Mouse (Mus musculus) lung, adult 18-20 months (tissue): ENCODE data around the gene Strn4.

Experiments used
- DNase-seq, 2 experiments: peaks; one replicate each; pipeline ENCODE4 v3.0.0; 2022; ENCODE audit warnings: mixed read lengths in 2 of 2

The Strn4 gene

DNA sequence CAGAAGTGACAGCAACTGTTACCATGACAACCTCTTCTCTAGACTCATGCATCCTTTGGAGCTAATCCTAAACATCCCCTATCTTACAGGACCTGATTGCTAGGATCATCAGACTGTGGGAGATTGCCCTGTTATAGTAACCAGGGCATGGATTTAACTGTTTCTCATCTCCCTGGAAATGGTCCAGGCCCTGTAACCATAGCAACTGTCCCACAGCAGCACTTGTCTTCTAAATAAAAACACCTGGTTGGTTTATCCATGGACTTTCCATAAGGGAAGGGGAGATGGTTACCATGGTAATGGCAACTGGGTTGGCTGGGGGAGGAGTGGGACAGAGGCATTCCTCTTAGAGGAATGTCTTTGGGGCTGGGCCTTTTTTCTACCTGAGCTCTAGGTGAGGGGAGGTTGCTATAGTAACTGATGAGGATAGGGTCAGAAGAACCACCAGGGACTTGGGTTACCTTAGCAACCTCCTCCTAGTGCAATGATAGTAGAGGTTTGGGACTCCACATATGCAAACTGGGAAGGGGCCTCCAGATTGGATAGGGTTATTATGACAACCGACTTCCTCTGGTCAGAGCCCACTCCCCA is at the start of gene Strn4:
Gene Strn4 (plus strand): TSS at position 539 of the 591 bp plus-strand sequence.
- DNase-seq: no peak

DNA sequence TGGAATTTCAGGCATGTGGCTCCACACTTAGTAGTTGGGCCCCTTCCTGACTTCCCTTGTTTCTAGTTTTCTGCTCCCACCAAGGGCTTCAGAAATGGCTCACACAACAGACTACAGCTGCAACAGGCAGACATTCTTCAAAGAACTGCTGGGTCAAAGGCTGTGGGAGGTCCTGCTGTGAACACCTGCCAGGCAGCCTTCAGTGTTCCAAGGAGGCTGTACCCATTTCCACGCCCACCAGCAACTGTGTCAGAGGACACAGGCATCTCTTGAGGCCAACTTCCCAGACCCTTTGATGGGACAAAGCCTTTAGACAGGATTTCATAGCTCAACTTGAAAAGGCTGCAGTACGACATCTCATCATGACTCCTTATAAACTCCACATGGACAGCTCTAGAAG is 49.2 kb upstream of the Strn4 start:
- peak in 1 of 2 experiments; percentile 27 for DNase-seq

DNA sequence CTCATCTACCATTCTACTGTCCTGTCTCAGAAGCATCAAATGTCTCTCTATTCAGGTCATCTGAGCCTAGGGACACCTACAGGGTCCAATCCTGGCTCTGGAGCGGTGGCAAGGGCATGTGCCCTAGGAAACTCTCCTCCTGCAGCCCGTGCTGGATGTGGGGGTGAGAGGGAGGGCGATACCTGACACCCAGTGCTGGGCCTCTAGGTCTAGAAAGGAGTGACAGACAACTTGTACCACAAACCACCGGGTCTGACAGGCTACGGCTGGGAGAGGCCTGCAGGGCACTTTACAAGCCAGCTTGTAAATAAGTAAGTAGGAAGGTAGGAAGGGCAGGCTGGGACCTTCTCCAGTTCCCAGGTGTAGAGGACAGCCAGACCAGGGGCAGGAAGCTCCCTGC is 39.8 kb upstream of the Strn4 start:
- peak in 1 of 2 experiments; percentile 27 for DNase-seq

DNA sequence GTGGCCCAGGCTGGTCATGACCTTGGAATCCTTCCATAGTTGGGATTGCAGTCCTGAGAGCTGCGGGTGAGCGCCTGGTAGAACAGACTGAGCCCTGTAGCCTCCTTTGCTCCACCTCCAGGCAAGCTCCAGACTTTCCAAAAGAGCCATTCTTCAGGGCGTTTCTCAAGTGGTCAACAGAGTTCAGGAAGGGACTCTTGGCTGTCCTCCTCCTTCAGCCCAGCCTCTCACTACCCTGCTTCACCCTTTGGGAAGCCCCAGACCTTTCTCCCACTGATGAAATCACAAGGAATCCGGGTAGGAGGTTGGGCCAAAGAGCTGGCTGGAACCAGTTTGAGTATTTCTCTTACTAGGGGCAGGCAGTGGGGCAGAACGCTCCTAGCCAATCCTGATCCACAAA is 35.6 kb upstream of the Strn4 start:
- DNase-seq: peak; percentile 85 to 91

DNA sequence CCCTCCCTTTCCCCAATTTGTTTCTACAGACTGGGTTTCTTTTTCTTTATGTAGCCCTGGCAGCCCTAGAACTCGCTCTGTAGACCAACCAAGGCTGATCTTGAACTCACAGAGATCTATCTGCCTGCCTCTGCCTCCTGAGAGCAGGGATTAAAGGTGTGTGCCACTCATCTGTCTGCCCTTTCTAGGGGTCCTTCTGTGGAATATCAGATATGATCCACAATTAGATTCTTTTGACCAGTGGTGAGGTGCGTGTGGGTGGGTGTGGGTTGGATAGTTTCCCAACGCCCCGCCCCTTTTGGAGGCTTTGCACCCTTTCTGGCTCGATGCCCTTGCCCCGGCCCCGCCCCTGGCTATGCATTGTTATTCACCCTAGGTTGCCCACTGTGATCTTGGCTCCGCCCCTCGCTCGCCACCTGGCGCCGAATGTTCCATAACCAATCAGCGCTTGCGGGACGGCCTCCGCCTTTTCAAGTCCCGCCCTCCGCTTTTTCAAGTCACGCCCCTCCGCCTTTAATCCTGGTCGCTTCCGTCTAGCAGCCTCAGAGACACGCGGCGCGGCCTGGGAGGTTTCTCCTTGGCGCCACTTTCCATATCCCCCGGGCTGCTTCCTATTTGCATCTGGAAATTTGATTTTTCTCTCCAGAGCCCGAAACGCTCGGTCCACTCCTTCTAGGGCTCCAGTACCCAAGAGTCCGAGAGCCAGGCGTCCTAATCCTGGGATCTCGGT is 34.7 kb upstream of the Strn4 start, which contains the start of gene Slc1a5:
Gene Slc1a5 (plus strand): TSS at position 516 of the 730 bp plus-strand sequence.
- DNase-seq: peak; percentile 97 to 98

DNA sequence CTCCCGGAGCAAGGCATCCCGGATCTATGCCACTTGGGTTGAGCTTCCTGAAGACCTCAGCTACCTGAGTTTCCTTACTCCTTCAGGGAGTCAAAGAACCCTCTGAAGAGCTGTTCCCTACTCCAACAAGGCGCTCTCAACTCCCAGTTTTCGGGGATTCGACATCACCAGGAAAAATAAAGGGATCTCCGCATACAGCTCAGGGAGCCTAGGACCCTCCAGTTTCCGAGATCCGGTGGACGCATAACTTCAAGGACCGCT is 34.2 kb upstream of the Strn4 start:
- peak in 1 of 2 experiments; percentile 16 for DNase-seq

DNA sequence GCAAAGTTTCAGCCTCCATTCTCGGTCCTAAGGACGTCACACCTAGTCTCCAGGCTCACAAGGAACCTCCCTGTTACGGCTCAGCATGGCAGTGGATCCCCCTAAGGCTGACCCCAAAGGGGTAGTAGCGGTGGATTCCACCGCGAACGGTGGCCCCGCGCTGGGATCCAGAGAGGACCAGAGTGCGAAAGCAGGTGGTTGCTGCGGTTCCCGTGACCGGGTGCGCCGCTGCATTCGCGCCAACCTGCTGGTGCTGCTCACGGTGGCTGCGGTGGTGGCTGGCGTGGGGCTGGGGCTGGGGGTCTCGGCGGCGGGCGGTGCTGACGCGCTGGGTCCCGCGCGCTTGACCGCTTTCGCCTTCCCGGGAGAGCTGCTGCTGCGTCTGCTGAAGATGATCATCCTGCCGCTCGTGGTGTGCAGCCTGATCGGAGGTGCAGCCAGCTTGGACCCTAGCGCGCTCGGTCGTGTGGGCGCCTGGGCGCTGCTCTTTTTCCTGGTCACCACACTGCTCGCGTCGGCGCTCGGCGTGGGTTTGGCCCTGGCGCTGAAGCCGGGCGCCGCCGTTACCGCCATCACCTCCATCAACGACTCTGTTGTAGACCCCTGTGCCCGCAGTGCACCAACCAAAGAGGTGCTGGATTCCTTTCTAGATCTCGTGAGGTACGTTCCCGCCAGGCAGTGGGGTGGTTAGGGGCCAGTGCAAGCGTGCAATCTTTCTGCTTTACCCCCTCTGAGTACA is 33.7 kb upstream of the Strn4 start:
- peak; percentile 27 to 30 for DNase-seq

DNA sequence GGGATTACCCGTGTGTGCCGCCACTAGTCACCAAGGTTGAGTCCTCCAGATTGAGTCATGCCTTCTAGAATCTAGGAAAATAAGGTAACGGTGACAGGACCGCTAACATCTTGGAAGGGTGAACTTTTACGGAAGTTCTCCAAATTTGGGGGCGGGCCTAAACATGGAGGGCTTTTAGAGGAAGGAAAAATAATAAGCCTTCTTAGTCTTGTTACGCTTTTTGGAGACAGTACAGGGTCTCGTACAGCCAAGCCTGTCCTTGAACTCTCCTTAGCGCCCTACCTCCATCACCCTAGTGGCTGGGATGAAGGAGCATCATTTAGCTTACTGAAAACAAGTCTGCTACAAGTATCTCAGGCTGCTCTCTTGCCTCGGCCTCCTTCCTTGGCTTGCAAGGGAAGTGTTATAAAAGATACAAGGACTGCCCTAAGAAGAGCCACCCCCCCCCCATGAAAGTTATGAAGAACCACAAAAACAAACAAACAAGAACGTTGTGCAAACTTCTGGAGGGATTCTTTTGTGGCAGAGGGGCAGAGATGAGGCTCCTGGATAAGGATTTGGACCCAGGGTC is 33.0 kb upstream of the Strn4 start:
- peak; percentile 29 to 35 for DNase-seq

DNA sequence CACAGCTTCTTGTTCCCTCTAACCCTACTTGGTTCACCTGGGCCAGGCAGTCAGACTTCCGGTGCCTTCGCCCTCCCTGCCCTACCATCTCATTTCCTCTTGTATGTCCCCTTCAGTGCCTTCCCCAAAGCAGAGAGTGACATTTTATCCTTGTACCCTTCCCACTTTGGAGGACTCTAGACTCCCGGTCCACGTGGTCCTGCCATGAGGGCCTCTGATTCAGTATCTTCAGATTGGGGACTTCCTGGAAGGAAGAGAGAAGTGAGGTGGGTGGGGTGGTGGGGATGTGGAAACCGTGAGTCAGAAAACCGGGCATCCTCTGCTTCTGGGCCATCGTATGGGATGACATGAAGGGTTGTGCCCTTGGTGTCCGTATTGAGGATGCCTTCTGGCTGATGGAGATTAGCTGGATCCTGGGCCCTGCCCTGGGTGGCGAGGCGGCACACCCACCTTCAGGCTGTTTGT is 32.4 kb upstream of the Strn4 start:
- peak; percentile 60 to 67 for DNase-seq

DNA sequence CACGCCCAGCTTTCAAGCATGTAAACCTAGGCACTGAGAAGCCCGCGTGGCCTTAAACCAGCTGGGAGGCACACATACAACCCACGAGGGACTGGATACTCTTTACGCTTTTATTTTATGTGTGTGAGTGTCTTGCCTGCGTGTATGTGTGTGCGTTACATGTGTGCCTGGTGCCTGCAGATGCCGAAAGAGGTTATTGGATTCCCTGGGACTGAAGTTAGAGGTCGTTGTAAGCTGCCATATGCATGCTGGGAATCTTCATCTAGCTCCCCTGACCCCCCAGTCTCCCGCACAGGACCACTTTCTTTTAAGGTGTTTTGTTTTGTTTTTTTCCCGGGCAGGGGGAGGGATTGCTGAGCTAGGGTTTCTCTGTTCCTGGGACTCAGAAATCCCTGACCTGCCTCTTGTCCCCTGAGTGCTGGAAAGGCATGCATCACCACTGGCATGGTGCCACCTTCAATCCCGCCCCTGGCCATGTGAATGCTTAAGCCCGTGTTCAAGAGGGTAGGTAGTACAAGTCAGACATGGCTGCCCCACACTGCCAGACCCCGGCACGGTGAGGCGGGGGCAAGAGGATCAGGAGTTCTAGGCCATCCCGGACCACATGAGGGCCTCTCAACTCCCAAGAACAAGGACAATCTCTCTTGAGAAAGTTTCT is 31.8 kb upstream of the Strn4 start:
- DNase-seq: peak; percentile 92 to 94

DNA sequence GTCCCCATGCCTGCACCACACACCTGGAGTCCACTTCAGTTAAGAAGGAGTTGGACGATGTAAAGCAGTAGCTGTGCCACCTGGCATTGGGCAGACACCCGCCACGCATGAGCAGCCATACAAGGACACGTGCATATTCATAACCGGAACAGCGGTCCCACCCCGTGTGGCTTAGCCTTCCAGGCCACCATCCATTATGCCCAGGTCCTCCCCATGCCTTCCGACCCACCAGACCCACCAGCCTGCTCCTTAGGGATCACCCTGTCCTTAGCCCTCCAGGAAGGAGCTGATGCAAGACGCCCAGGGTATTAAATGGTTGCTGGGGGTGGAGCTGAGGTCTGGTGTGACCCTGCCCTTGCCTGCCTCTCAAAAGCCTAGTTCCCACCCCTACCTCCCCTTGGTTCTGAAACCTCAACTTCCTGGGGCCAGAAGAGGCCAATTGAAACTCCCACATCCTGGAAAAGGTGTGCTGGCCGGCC is 31.2 kb upstream of the Strn4 start:
- peak; percentile 74 to 85 for DNase-seq

DNA sequence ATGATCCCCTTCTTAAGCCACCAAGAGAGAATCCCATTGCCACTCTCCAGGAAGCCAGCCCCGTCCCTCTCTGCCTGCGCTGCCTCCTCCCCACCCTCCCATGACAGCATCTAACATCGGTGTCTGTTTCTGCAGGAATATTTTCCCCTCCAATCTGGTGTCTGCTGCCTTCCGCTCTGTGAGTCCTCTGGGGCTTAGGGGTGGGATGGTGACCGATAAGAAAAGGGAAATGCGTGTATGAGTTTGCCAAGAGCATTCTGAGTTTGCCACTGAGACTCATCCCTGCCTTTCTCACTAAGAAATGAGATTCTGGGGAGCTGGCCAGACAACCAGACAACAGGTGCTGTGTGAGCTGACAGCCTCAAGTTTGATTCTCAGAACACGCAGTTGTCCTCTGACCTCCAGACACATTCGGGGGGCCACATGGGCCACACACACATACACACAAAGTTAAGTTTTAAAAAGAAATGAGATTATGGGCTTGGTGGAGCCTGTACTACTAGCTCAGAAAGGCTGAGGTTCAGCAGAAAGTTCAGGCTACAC is 30.1 kb upstream of the Strn4 start:
- DNase-seq: no peak

DNA sequence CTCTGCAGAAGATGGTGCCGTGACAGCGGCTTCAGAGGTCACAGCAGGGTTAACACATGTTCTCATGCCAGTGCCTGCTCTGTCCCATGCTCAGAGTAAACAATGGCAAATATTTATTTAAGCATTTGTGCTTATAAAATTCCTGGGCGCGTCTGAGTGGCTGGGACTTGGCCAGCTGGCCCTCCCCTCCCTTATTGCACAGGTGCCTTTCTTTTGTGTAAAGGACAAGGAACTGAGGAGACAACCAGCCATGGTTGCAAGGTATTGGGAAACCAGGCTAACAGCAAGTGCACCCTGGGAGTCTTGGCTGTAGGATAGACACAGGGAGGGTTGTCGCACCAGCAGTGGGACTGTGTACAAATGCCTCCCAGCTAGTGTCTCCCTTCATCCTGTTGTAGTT is 23.4 kb upstream of the Strn4 start:
- DNase-seq: peak; percentile 86 to 90

DNA sequence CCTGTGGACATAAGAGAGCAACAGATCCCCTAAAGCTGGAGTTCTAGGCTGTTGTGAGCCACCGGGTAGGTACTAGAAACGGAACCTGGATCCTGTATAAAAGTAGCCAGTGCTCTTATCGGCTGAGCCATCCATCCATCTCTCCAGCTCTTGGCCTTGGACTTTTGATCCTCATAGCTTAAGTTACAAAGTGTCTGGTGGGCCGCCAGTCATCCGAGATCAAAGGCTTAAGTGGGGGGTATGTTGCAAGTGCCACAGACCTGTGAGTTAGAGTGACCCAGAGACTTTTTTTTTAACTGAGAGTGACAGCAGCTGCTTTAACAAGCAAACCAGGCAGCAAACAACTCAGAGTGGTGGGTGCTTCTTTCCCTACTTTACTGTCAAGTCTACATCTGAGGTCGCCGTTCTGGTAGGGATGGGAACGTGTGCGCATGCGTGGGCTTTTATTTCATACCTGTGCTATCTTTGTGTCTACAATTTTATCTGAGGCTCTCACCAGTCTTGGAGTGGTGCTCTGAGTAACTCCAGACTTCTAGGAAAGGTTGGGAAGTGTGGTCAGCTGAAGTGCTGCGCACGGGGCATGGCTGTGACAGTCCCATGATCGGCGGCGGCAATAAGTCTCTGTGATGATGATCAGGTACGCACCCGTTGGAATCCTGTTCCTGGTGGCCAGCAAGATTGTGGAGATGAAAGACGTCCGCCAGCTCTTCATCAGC is 22.5 kb upstream of the Strn4 start:
- DNase-seq: peak; percentile 55 to 73

DNA sequence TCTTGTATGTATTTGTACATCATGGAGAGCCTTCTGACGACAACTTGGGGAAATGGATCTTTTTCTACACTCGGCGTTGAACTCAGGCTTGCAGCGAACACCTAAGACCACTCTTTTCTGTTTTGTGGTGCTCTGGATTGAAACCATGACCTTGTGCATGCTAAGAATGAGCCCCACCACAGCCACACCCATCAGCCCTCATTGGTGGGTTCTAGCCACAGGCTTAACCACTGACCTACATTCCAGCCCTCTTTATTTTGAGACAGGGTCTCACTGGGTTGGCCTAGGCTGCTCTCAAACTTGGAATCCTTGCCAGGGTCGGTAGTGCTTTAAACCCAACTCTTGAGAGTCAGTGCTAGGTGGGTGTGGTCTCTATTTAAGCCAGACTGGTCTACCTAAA is 20.8 kb upstream of the Strn4 start:
- no peak for DNase-seq

DNA sequence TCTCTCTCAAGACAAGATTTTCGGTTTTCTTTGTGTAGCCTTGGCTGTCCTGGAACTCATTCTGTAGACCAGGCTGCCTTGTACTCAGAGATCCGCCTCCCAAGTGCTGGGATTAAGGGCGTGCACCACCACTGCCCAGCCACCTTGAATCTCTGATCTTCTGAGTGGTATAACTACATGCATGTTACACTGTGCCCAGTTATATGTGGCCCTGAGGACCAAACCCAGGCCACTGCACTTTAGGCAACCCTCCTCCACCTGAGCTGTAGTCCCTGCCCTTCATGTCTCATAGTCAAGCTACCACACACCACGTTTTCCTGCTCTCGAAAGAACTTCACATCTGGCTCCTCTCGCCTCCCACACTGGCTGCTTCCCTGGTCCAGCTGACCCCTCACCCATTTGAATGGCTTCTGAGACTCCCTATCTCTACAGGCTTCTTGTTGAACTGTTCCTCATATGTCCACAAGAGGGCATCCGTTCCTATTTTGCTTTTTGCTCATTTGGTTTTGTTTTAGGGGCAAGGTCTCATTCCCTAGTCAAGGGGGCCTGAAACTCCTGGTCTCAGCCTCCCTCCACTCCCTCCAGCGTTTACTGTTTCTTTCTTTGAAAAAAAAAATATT is 11.2 kb upstream of the Strn4 start:
- DNase-seq: no peak

DNA sequence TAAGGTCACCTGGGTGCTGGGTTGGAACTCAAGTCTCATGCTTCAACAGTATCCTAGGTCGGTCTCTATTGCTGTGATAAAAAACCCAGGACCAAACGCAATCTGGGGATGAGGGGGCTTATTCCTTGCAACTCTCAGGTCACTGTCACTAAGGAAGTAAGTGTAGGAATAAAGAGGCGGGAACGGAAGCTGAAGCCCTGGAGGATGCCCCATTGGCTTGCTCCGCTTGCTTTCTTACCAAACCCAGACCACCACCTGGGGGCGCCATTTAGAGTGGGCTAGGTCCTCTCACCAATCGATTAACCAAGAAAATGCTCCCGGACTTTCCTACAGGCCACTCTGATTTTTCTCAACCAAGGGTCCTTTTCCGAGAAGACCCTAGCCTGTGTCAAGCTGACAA is 7.8 kb upstream of the Strn4 start:
- DNase-seq: no peak

DNA sequence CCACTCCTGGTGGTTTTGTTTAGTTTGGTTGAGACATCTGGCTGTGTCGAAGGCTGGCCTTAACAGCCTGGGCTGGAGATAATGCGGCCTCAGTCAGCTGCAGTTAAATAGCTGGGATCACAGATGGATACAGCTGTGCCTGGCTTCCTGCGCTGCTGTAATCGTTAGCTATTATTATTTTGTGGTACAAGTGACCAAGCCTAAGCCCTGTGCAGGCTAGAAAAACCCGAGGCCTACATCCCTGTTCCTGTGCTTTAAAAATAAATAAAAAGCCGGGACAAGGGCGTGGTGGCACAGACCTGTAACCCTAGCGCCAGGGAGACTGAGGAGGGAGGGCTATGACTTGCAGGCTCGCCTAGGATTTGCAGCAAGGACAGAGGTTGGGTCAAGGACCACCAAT is 7.0 kb upstream of the Strn4 start:
- no peak for DNase-seq

DNA sequence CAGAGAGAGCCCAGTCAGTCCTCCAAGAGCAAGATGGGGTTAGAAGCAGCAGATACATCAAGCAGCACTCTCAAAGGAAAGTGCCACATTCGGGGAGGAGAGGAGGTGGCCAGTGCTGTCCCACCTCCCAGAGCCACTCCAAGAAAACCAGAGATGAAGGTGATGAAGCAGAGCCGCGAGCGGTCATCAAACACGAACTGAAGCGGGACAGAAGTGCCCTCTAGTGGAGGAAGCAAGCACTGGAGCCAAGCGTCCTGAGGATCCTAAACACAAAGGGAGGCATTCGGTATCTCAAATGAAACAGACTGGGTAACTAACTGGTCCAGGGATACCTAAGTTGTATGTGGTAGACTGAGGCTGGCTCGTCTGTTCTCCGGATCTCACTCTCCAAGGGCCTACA is 6.0 kb upstream of the Strn4 start:
- DNase-seq: peak; percentile 72 to 78

DNA sequence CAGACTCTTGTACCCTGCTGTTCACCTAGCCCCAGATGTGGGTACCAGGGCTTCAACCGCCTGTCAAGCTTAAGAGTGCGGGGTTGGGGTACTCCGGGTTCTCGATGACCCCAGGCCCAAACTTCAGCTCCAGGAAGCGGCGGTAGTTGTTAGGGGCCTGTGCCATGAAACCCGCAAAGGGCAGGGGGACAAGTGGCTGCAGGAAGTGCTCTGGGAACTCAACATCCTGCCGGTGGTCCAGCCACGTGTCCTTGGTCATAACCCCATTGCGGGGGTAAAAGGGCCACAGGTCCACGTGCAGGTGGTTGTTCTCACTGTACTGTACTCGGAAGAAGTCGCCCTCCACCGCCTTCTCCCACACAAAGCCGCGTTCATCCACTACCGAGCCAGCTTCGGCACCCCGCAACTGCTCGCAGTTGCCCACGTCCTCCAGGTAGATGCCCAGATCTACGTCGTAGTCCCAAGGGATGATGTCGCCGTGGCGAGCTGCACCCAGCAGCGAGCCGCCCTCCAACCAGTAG is 5.2 kb upstream of the Strn4 start:
- DNase-seq: no peak
